Comparison of ENCODE assay signal across 9 mouse cellular contexts in genomic region chr19:34194132-34194745, GRCm38 (mm10). TPM values are rescaled to one million over a fixed set of nuclear protein-coding genes. Genes with fewer than 3 reads are reported as not detected.
DNase-seq lines count a peak whose midpoint lies in the region; ATAC-seq and TF ChIP-seq lines count a peak whose summit lies in the region.
"Had no signal": no experiment of that assay in that cellular context is flagged by ENCODE, and none has a peak within 500 bp of the region (broad histone marks: within the 10 kb centered on the region; RNA-seq: fewer than 3 reads in every experiment).

No protein-coding gene starts in this region.

- H3K4me2 ChIP-seq in midbrain, embryonic 16.5 days (ENCODE audit: low read length) = peak overlapping the region; percentile 64

- DNase-seq in layer of hippocampus, adult 2 months (ENCODE audit: low spot score in 2 of 2) = no peak
- DNase-seq in layer of hippocampus, adult 9-10 months (ENCODE audit: low spot score) = no peak
- DNase-seq in limb, embryonic 10.5 days (ENCODE audit: low spot score) = no peak
- no peak for DNase-seq in layer of hippocampus, postnatal 36 days
- DNase-seq in gastrocnemius, adult 8-10 months (ENCODE audit: low spot score in 2 of 2) = no peak
- DNase-seq: lung, postnatal 14 days had no signal

- no peaks in the 10 kb centered on the region for H3K36me3 ChIP-seq in limb, embryonic 10.5 days
- H3K36me3 ChIP-seq in midbrain, embryonic 16.5 days (ENCODE audit: control insufficient read depth, insufficient read depth, low read length) = no peaks in the 10 kb centered on the region

- no peak for TF ChIP-seq CTCF in layer of hippocampus, adult 2 months (conservative IDR thresholded peaks at IDR 0.05)

- peaks cover 62% of the 10 kb centered on the region for H3K4me1 ChIP-seq in limb, embryonic 10.5 days
- peaks cover 6% of the 10 kb centered on the region; the same call in 1 of the 2 replicates for H3K4me1 ChIP-seq in midbrain, embryonic 16.5 days (ENCODE audit: control insufficient read depth, insufficient read depth, low read length)

- H3K4me3 ChIP-seq in layer of hippocampus, adult 2 months = peak overlapping the region; percentile 62
- peak overlapping the region; percentile 80 for H3K4me3 ChIP-seq in limb, embryonic 10.5 days
- peak overlapping the region; percentile 7 for H3K4me3 ChIP-seq in midbrain, embryonic 16.5 days (ENCODE audit: low read depth, low read length)

- H3K27ac ChIP-seq in layer of hippocampus, adult 2 months = peak overlapping the region; percentile 96
- peak overlapping the region; percentile 50 for H3K27ac ChIP-seq in limb, embryonic 10.5 days
- no peak overlapping the region for H3K27ac ChIP-seq in midbrain, embryonic 16.5 days (ENCODE audit: low read length)

- peak; percentile 24; the same call in 1 of the 2 replicates for ATAC-seq in common myeloid progenitor, adult 5-6 weeks (replicated peaks; ENCODE audit: low read depth, poor library complexity, severe bottlenecking)
- ATAC-seq in midbrain, embryonic 16.5 days = no peak
- ATAC-seq in megakaryocyte-erythroid progenitor cell, adult 5-6 weeks (replicated peaks; ENCODE audit: low FRiP score, low TSS enrichment, poor library complexity, severe bottlenecking) = no peak

- no peaks in the 10 kb centered on the region for H3K9me3 ChIP-seq in limb, embryonic 10.5 days (replicated peaks)
- H3K9me3 ChIP-seq in midbrain, embryonic 16.5 days (replicated peaks; ENCODE audit: control insufficient read depth, low read length, poor library complexity, severe bottlenecking) = no peaks in the 10 kb centered on the region

- H3K9ac ChIP-seq in midbrain, embryonic 16.5 days (ENCODE audit: low read depth, low read length) = no peak overlapping the region

- H3K27me3 ChIP-seq in limb, embryonic 10.5 days (ENCODE audit: low read depth, poor library complexity, severe bottlenecking) = 0 out of 2 replicates have a peak, but pooled peaks cover 8% of the 10 kb centered on the region
- no peaks in the 10 kb centered on the region for H3K27me3 ChIP-seq in midbrain, embryonic 16.5 days (ENCODE audit: control insufficient read depth, insufficient read depth, low read depth, low read length)

- WGBS in limb, embryonic 10.5 days = 85% methylated on average over 6 of the region's 6 CpGs
- 84% methylated on average over 6 of the region's 6 CpGs for WGBS in midbrain, embryonic 16.5 days

RNA-seq across cellular contexts. Expression of gene Stambpl1, which starts 2.2 kb away (rescaled TPM):
- total RNA-seq in layer of hippocampus, adult 2 months (2021) = 10 to 100 TPM; 20.0 to 21.1 TPM
- total RNA-seq in common myeloid progenitor, adult 5-6 weeks (2017) = 8.0 and 12.1 TPM in 2 replicates
- 13.8 and 15.7 TPM in 2 replicates for polyA plus RNA-seq in limb, embryonic 10.5 days (2016; fragmentation: Nextera tagmentation; extraction: Ambion mirVana)
- polyA plus RNA-seq in midbrain, embryonic 16.5 days (2015; fragmentation: Nextera tagmentation; extraction: Ambion mirVana) = 21.0 and 22.8 TPM in 2 replicates
- total RNA-seq in megakaryocyte-erythroid progenitor cell, adult 5-6 weeks (2014; fragmentation: Nextera tagmentation) = 4.5 and 15.8 TPM in 2 replicates
- 4.0 and 5.8 TPM in 2 replicates for total RNA-seq in megakaryocyte-erythroid progenitor cell, adult 5-6 weeks (2017)
- 10 to 100 TPM; 20.4 to 20.8 TPM for total RNA-seq in layer of hippocampus, postnatal 36 days (2021)
- under 1 TPM; 0.48 to 0.80 (median 0.57) TPM for total RNA-seq in gastrocnemius, adult 8-10 months (2022)

RNA-seq across cellular contexts. Expression of gene Ankrd22, which starts 28.4 kb away (rescaled TPM):
- total RNA-seq in layer of hippocampus, adult 2 months (2021) = not detected
- 0.32 TPM in 1 of 2 replicates, not detected in the other for total RNA-seq in common myeloid progenitor, adult 5-6 weeks (2017)
- polyA plus RNA-seq in limb, embryonic 10.5 days (2016; fragmentation: Nextera tagmentation; extraction: Ambion mirVana) = 0.09 and 0.10 TPM in 2 replicates
- not detected in 2 replicates for polyA plus RNA-seq in midbrain, embryonic 16.5 days (2015; fragmentation: Nextera tagmentation; extraction: Ambion mirVana)
- not detected in 2 replicates for total RNA-seq in megakaryocyte-erythroid progenitor cell, adult 5-6 weeks (2014; fragmentation: Nextera tagmentation)
- total RNA-seq in megakaryocyte-erythroid progenitor cell, adult 5-6 weeks (2017) = not detected in 2 replicates
- total RNA-seq in layer of hippocampus, postnatal 36 days (2021) = not detected
- not detected for total RNA-seq in gastrocnemius, adult 8-10 months (2022)

Comparison
In these comparisons a context has a peak if more than half of its experiments do, and no peak if none do; other contexts are left out.
1. H3K4me3 ChIP-seq: peak in every context shown above with its lines; median percentile 80 in limb, embryonic 10.5 days; 62 in layer of hippocampus, adult 2 months; 7 in midbrain, embryonic 16.5 days.